Mouse (Mus musculus) heart, embryonic 11.5 days (tissue): ENCODE results near the gene Anxa5. TPM values are rescaled to one million over a fixed set of nuclear protein-coding genes. Genes with fewer than 3 reads are reported as not detected.

Experiments used
- ATAC-seq: fragments of 200-750 bp; cut with Nextera tagmentation; replicated peaks from 2 replicates; pipeline ENCODE4 v1.8.0; 2017; ENCODE audit warnings: moderate library complexity; ENCODE audit not compliant: insufficient number of reproducible peaks, low FRiP score, low TSS enrichment
- H3K27ac ChIP-seq: fragments of 300-500 bp; sonication (generic); 2 replicates; pipeline ENCODE4 v1.5.1; 2014; ENCODE audit warnings: mild to moderate bottlenecking, low read depth, low read length
- H3K27me3 ChIP-seq: fragments of 300-500 bp; sonication (generic); 2 replicates; pipeline ENCODE4 v1.6.1; 2014; ENCODE audit warnings: mild to moderate bottlenecking, low read length, mixed read lengths; ENCODE audit not compliant: control insufficient read depth, insufficient read depth
- H3K36me3 ChIP-seq: fragments of 300-500 bp; sonication (generic); 2 replicates; pipeline ENCODE4 v1.6.1; 2014; ENCODE audit warnings: mild to moderate bottlenecking, low read length, moderate library complexity, mixed read lengths; ENCODE audit not compliant: control insufficient read depth, insufficient read depth
- H3K4me1 ChIP-seq: fragments of 300-500 bp; sonication (generic); 2 replicates; pipeline ENCODE4 v1.6.1; 2014; ENCODE audit warnings: low read length; ENCODE audit not compliant: control insufficient read depth, insufficient read depth
- H3K4me2 ChIP-seq: fragments of 300-500 bp; sonication (generic); 2 replicates; pipeline ENCODE4 v1.6.1; 2014; ENCODE audit warnings: mild to moderate bottlenecking, moderate library complexity
- H3K4me3 ChIP-seq: fragments of 300-500 bp; sonication (generic); 2 replicates; pipeline ENCODE4 v1.5.1; 2014; ENCODE audit warnings: low read depth, low read length
- H3K9ac ChIP-seq: fragments of 300-500 bp; sonication (generic); 2 replicates; pipeline ENCODE4 v1.6.1; 2014; ENCODE audit warnings: mild to moderate bottlenecking, low read depth, low read length, moderate library complexity
- H3K9me3 ChIP-seq: fragments of 300-500 bp; sonication (generic); replicated peaks from 2 replicates; pipeline ENCODE4 v1.6.1; 2016; ENCODE audit warnings: low read length; ENCODE audit not compliant: control insufficient read depth
- WGBS: fragments of 180-500 bp; shearing (Covaris S2); extraction: QIAGEN DNeasy Blood & Tissue Kit; methylation state at CpG from one replicate; pipeline ENCODE4 v1.1.7; 2014; ENCODE audit not compliant: insufficient replicate concordance; 5-methylcytosine and 5-hydroxymethylcytosine counted together
- polyA plus RNA-seq: library from polyadenylated mRNA; unstranded; fragments of >200 nt; fragmentation: Nextera tagmentation; extraction: Ambion mirVana; gene quantifications from 2 replicates; pipeline ENCODE4 v1.2.1, GENCODE M21; 2014

Anxa5 gene
- polyA plus RNA-seq, 1 experiment from 2014 or later, result 316 TPM

DNA sequence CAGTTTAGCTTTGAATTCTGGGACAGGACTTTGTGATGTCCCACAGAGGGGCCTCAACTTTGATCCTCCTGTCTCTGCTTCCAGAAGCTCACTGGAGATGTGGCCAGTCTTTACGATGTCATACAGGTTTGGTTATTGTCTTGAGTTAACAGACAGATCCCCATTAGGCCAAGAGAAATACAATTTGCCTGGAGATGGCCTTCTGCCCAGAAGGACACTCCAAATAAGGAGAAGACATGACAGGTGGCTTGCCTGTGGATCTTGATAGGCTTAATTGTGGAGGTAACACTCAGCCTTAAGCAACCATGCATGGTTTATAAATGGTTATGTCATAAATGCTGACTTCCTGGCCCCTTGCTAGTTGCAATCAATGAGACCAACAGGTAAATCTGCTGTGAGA, 23.2 kb downstream of the Anxa5 start:
- H3K9me3 ChIP-seq, result no peaks in the 10 kb centered on the region
- no peak for ATAC-seq
- no peak overlapping the region for H3K27ac ChIP-seq
- H3K9ac ChIP-seq, result no peak overlapping the region
- peaks cover 25% of the 10 kb centered on the region for H3K36me3 ChIP-seq
- peaks cover 15% of the 10 kb centered on the region for H3K4me1 ChIP-seq
- WGBS, result 88% methylated on average over 1 of the region's 1 CpGs
- H3K27me3 ChIP-seq, result no peaks in the 10 kb centered on the region
- no peak overlapping the region for H3K4me2 ChIP-seq
- no peak overlapping the region for H3K4me3 ChIP-seq

DNA sequence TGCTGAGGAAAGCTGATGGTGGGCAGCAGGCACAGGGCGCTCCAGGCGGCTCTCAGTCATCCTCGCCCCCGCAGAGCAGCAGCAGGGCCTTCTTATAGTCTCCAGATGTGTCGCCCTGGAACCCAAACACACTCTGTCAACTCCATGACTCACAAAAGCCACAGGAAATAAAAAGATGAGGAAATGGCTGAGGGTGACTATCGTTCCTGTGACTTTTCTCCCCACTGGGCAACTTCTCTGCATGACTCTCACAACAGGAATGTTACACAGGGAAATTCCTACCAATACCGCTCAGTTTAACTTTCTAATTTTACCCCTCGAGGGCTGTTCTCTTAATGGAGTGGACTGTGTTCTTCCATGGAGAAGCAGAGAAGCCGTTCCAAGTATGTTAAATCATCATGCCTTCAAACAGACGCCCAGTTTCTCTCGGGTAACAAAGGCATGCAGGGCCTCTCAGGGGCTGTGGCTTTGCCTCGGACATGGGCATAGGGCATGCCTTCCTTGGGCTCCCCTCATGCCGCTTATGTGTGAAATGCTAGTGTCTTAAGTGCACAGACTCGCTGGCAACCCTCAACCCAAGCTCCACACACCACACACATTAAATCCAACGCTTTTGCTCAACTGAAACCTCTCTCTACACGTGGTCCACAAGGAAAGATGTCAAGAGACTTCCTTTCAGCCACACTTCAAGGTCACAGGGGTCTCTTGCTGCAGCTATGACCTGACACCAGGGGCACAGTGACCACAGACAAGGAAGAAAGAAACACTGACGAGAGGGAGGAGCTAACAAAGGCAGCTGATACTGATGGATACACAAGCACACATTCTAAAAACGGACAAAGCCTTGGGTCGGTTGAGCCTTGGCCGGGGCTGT, 26.2 kb downstream of the Anxa5 start:
- no peak overlapping the region for H3K4me2 ChIP-seq
- no peaks in the 10 kb centered on the region for H3K9me3 ChIP-seq
- H3K4me1 ChIP-seq, result peaks cover 15% of the 10 kb centered on the region
- H3K9ac ChIP-seq, result peak overlapping the region; percentile 35; the same call in 1 of the 2 replicates
- peaks cover 19% of the 10 kb centered on the region for H3K36me3 ChIP-seq
- WGBS, result 27% methylated on average over 20 of the region's 20 CpGs
- peak overlapping the region; percentile 81 for H3K27ac ChIP-seq
- ATAC-seq, result peak; percentile 10; the same call in 1 of the 2 replicates
- H3K4me3 ChIP-seq, result no peak overlapping the region
- no peaks in the 10 kb centered on the region for H3K27me3 ChIP-seq

DNA sequence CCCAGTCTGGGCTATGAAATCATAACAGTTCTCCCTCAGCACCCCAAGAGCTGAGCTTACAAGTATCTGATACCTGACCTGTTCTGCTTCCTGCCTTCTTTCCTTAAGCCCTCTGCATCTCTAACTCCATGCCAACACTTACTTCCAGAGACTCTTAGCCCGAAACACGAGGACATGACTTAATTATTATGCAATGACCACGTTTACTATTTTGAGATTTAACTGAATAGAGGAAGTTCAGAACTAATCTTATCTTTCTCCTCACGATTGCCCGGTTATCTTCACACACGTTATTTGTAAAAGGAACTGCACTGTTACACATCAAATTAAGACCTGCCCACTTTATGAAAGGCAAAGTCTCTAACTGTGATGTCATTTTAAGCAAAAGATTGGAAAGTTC, 28.8 kb downstream of the Anxa5 start:
- no peak overlapping the region for H3K9ac ChIP-seq

DNA sequence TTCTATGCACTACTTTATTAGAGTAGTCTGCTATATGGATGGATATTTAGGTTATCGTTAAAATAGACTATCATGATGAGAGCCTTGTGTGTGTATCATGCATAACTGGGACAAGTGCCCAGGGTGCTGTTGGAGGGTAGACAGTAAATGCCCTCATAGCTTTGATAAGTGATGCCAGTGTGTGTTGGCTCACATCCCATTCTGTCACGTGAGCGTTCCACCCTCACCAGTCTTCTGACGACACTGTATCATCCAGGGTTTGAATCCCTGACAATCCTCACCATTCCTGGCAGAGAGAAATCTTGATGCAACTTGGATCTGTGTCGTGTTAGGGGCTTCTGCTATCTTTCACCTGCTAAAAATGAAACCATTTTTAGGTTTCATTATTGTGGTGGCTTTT, 29.2 kb downstream of the Anxa5 start:
- H3K27ac ChIP-seq, result no peak overlapping the region
- ATAC-seq, result no peak
- no peak overlapping the region for H3K4me2 ChIP-seq

More for the DNA sequence above, 28.8 kb downstream of the Anxa5 start:
- H3K4me1 ChIP-seq, result peaks cover 15% of the 10 kb centered on the region
- no peaks in the 10 kb centered on the region for H3K9me3 ChIP-seq
- H3K4me2 ChIP-seq, result no peak overlapping the region
- 28% methylated on average over 6 of the region's 6 CpGs for WGBS
- ATAC-seq, result no peak
- H3K4me3 ChIP-seq, result no peak overlapping the region
- H3K36me3 ChIP-seq, result peaks cover 7% of the 10 kb centered on the region
- no peak overlapping the region for H3K27ac ChIP-seq
- H3K27me3 ChIP-seq, result no peaks in the 10 kb centered on the region

DNA sequence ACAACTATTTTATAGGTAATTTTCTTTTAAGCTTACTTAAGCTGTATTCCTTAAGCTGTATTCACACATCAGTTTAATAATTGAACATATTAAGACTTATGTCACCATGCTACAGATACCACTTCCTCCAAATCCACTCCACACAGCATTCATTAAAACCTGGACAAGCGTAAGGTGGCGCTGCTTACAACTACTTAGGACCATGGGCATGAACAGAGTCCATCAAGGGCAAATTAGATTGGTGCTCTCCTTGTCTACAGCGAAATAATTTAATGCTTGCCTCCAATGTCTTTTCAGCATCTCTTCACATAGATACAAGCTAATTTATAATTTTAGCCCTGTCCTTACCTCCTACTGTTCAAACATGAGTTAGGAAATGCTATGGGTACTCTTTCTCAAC, 29.7 kb downstream of the Anxa5 start:
- no peak overlapping the region for H3K4me2 ChIP-seq
- H3K27ac ChIP-seq, result no peak overlapping the region
- H3K27me3 ChIP-seq, result no peaks in the 10 kb centered on the region
- no peak overlapping the region for H3K4me3 ChIP-seq
- H3K9ac ChIP-seq, result no peak overlapping the region
- peaks cover 15% of the 10 kb centered on the region for H3K4me1 ChIP-seq
- no peak for ATAC-seq
- 89% methylated on average over 3 of the region's 3 CpGs for WGBS
- peaks cover 6% of the 10 kb centered on the region for H3K36me3 ChIP-seq
- no peaks in the 10 kb centered on the region for H3K9me3 ChIP-seq

More for the DNA sequence above, 29.2 kb downstream of the Anxa5 start:
- 65% methylated on average over 5 of the region's 5 CpGs for WGBS
- H3K27me3 ChIP-seq, result no peaks in the 10 kb centered on the region
- no peaks in the 10 kb centered on the region for H3K9me3 ChIP-seq
- H3K4me1 ChIP-seq, result peaks cover 15% of the 10 kb centered on the region
- H3K9ac ChIP-seq, result no peak overlapping the region
- peaks cover 6% of the 10 kb centered on the region for H3K36me3 ChIP-seq
- H3K4me3 ChIP-seq, result no peak overlapping the region

DNA sequence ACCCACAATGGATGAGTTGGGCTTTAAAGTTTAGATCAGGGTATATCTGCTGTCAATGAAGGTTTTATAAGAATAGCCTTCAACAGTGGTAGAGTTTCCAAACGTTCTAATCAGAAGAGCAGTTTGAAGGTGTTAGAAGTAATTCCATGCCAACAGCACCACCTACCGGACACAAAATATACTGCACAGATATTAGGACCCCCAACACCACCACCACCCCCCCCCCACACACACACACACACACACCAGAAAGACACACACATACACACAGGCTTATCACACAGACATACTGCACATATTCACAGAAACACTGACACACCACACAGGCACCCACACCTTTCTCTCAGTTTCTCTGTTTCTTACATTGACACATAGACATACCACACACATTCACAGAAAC, 33.3 kb downstream of the Anxa5 start:
- 0 out of 2 replicates have a peak, but pooled peaks have one; percentile 5 for ATAC-seq
- H3K36me3 ChIP-seq, result no peaks in the 10 kb centered on the region
- no peaks in the 10 kb centered on the region for H3K9me3 ChIP-seq
- H3K27ac ChIP-seq, result no peak overlapping the region
- 0% methylated on average over 2 of the region's 2 CpGs for WGBS
- no peaks in the 10 kb centered on the region for H3K4me1 ChIP-seq
- H3K9ac ChIP-seq, result no peak overlapping the region
- no peak overlapping the region for H3K4me3 ChIP-seq
- no peak overlapping the region for H3K4me2 ChIP-seq
- H3K27me3 ChIP-seq, result no peaks in the 10 kb centered on the region

DNA sequence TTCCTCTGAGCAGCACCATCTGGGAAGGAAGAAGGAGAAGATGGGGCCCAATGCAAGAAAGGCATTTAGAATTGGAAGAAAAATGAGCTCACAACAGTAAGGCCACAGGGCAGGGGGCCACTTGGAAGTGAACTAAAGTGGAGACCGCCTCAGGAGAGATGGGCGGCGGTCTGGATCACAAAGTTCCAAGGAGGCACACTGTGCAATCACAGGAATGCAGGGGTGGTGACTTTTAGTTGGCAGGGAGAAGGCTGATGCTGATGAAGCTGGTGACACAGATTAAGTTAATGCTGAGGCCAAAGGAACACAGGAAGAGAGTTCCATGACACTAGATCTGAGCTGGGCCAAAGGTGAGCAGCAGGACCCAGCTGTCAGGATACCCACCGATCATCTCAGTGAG, 35.4 kb downstream of the Anxa5 start:
- H3K36me3 ChIP-seq, result no peaks in the 10 kb centered on the region
- ATAC-seq, result no peak

DNA sequence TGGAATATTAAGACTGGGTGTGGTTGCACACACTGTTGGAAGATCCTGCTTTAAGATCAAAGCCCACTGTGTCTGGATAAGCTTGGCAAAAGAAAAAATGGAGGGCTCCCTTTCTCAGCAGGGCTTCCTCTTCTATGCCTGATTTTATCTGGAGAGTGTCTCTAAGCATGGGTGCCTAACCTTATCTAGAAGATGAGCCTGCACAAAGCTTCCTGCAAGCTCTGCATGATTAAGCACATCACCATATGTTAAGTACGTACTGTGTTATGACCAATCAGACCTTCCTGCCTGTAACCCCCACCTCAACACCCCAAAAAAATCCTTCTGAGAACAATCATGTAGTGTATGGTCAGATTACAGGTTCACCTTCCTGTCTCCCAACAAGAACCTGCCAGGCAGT, 45.3 kb downstream of the Anxa5 start:
- no peaks in the 10 kb centered on the region; the same call in 1 of the 2 replicates for H3K9me3 ChIP-seq
- no peak overlapping the region for H3K9ac ChIP-seq
- no peak for ATAC-seq
- H3K4me2 ChIP-seq, result no peak overlapping the region
- H3K4me3 ChIP-seq, result no peak overlapping the region
- H3K27ac ChIP-seq, result no peak overlapping the region
- H3K4me1 ChIP-seq, result no peaks in the 10 kb centered on the region
- WGBS, result 88% methylated on average over 1 of the region's 1 CpGs
- no peaks in the 10 kb centered on the region for H3K27me3 ChIP-seq
- no peaks in the 10 kb centered on the region for H3K36me3 ChIP-seq

More for the DNA sequence above, 35.4 kb downstream of the Anxa5 start:
- H3K4me2 ChIP-seq, result no peak overlapping the region
- no peaks in the 10 kb centered on the region for H3K4me1 ChIP-seq
- H3K4me3 ChIP-seq, result no peak overlapping the region
- H3K9ac ChIP-seq, result no peak overlapping the region
- no peaks in the 10 kb centered on the region for H3K27me3 ChIP-seq
- 56% methylated on average over 4 of the region's 4 CpGs for WGBS
- no peak overlapping the region for H3K27ac ChIP-seq
- H3K9me3 ChIP-seq, result no peaks in the 10 kb centered on the region

DNA sequence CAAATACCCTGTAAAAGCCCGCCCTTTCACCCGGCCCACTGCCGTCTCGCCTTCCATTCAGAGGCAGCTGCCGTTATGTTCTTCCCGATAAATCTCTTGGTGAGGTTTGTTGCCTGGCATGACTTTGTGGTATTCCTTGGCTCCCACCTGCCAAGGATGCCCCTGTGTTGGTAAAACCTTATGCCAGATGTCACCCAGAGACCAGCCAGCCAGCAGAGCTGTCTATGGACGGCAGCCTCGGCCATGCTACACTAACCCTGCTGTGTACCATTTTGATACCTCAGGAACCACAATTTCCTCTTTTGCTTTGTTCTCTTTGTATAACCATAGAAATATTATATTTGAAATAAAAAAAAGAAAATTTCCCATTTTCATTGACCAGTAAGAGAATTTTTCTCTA, 48.3 kb downstream of the Anxa5 start:
- Histone ChIP-seq H3K27me3 (no peaks in the 10 kb centered on the region), H3K9me3 (no peaks in the 10 kb centered on the region; the same call in 1 of the 2 replicates), H3K36me3 (no peaks in the 10 kb centered on the region), H3K4me2 (no peak overlapping the region), H3K4me1 (no peaks in the 10 kb centered on the region), H3K27ac (no peak overlapping the region), H3K4me3 (no peak overlapping the region), H3K9ac (no peak overlapping the region)
- 93% methylated on average over 8 of the region's 8 CpGs for WGBS
- no peak for ATAC-seq
